Mouse (Mus musculus): ENCODE data around the gene Uncx.
"Not testable (repeated sequence)": the region's sequence is repeated elsewhere in the genome, so short reads cannot be mapped to it uniquely, and the experiment has no call there.

Uncx gene

DNA sequence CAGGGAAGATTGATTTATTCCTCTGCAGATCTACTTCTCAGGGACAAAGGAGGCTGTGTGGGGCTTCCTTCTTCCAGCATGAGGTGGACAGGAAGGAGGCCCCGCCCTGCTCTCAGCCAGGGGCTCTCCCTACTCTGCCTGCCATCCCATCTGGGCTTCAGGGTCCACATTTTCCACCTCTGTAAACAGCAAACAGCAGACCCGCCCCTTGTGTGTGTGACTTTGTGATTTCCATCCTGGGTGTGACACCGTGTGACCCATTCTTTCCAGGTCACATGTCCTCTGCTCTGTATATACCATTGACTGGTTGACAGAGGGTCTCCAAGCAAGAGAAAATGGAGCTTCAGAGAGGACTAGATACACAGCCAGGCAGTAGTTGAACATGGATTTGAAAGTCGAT, 22.2 kb downstream of the Uncx start:
- no peak for DNase-seq

DNA sequence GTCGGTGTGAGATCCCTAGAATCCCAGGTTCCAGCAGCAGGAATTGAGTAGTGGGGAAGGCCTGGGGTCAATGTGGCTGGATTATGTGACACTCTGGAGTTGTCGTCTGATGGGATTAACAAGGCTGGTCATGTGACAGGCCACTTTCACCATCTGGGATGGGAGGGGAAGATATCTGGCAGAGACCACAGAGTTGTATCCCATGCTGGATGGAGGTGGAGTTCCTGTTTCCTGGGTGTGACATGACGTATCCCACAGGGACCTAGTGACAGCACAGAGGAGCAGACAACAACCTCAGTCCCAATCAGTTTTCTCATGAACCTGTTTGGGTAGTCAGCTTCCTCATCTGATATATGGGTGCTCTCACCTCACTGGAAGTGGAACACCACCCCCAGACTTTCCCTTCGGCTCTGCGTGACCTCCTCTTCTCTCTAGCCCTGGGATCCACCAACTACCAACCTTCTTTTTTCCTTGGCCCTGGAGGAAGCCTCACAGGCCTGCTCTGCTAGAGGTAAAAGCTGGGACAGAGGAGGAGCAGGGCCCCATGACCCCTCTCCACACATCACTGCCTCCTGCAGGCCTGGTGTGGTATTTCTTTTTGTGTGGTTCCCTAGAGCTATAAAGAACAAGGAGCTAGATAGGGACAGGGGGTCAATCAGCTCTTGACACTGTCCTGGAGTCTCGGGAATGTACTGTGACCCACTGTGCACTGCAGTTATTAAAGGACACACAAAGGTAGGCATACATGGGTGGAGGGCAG, 23.5 kb downstream of the Uncx start:
- DNase-seq: peak; percentile 49

DNA sequence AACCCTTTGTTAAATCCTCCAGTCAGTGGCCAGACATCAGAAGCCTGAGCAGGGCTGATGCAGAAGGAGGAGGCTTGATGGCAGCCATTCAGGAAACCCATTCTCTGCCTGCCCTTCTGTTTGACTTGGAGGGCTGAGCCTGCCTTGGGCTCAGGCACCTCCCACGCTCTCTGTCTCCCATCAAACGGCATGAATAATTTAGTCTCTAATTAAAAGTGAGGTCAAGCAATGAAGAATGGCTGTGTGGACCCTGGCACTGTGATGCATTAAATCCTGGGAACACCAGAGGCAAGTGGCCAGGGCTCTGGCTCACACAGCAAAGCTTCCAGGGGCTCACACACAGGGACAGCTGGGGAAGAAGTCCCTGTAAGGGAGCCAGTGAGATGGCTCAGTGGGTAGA, 24.8 kb downstream of the Uncx start:
- DNase-seq: no peak

DNA sequence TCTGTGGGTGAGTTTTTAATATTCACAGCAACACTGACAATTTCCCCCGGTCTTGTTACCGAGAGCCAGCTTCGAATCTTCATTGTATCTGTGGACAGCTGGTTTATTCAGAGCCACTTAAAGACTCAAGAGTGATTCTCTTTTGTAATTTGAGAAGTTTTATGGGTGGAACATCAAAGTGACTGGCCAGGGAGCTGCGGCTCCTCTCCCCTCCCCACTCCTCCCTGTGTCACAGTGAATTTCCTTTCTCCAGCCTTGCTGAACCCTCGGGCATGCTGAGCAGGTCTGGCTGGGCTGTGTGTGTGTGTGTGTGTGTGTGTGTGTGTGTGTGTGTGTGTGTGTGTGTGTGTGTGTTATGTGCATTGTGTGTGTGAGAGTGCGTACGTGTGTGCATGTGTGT, 29.2 kb downstream of the Uncx start:
- no peak for DNase-seq

DNA sequence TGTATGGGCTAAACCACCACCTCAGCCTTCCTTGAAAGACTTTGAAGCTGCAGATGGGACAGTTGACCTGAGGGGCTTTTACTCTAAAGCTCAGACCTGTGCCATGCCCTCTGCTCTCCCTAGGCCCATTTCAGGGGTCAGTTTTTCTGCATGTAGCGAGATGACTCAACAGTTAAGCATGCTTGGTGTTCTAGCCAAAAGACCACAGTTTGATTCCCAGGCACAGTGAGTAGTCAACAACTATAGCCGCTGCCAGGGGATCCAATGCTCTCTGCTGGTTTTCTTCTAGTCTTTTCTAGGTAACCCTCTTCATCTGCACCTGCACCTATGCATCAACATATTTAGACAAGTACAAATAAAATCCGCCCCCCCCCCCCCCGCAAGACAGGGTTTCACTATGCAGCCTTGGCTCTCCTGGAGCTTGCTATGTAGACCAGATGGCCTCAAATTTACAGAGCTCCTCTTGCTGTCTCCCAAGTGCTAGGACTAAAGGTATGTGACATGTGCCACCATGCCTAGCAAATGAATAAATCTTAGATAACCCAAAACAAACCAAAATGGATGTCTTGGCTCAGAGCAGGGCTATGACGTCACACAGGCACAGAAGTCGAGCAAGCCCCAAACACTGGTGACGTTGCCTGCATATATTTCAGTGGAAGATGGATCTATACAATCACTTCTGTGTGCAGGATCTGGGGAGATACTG, 30.5 kb downstream of the Uncx start:
- DNase-seq: no peak

DNA sequence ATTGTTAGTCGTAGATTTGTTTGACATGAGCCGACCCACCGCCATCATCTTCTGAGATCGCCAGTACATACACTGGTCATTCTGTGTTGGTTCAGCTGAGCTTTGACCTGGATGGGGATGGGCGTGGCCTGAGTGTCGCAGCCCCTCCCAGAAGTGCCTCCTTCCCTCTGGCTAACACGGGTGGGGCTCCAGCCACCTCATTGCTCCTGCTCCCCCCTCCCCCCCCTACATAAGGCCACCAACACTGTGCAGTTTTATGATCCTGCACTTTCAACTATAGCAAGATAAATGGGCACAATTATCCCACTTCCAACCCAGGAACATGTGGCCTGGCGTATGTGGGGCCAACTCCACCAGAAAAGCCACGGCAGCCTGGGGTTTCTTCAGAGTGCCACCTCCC, 31.8 kb downstream of the Uncx start:
- no peak for DNase-seq

DNA sequence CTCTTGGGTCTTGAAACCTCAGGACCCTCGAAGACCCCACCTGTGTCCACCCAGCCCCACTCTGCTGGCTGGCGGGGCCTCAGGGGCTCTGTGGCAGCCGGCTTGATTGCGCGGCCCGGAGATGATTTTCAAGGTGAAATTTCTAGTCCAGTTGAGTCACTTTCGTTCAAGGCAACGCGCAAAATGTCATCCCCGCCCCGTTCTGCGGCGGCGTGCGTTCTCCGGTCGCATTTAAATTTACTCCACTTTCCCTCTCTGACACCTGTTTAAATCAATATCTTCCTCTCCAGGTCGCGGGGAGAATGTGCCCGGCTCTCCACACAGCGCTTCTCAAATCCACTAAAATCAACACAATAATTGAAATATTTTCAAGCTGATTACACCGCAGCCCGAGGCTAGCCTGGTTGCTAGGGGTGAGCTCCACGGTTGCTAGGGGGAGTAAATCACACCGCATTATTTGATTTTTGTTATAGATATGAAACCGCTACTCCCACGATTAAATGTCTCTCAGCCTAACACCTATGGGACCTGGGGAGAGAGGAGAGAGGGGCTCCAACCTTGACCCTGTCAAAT, 37.0 kb downstream of the Uncx start:
- DNase-seq: peak; percentile 40

DNA sequence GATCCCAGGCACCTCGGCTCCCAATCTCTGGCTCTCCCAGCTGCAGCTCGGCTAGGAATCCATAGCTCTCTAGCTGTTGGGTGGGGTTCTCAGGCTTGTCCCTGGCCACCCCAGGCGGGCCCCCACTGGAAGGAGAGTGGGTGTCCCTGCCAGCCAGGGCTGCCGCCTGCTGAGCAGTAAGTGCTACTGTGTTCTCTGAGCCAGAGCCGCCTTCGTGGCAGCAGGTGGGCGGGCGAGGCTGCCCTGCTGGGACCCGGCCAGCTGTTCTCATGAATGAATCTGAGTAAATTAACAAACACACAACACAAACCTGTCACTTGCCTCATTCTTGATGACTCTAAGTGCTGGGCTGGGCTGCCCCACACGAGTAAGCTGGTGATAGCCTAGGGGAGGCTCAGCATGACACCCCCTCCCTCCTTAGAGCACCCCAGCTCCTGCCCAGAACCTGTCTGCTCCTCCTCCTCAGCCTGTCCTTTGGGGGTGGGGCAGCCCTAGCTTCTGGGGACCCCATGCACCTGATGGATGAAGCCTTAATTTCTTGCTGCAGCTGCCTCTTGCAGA, 38.1 kb downstream of the Uncx start:
- DNase-seq: peak; percentile 60

DNA sequence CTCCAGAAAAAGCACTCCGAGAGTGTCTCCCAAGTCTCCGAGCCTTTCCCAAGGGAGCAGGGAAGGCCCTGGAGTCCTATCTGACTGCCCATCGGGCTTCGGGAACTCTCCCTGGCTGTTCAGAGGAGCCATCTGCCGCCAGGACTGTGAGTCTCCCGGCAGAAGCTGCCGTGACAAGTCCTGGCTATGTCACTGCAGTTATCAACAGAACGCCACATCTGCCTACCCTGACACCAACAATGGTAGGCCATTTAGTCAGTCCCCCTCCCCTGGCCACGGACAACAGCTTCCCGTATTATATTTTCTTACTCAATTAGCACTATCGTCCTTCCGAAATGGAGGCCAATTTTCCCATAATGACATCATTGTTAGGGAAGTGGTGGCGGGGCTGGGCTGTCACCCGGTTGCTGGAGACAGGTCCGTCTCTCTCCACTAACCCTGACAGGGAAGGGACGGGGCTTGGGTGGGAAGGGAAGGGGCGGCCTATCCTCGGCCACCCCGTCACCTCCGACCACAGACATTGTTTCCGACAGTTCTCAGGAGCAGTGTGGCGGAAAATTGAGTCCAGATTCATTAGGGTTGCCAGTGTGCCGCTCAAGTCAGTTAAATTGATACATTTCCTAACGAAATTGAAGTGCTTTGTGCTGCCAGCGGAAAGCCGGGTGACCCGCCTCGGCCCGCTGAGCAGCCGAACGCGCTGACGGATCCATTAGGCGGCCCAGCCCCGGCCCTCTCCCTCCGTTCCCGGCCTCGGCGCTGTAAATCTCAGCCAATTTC, 41.9 kb downstream of the Uncx start:
- DNase-seq: peak; percentile 93

DNA sequence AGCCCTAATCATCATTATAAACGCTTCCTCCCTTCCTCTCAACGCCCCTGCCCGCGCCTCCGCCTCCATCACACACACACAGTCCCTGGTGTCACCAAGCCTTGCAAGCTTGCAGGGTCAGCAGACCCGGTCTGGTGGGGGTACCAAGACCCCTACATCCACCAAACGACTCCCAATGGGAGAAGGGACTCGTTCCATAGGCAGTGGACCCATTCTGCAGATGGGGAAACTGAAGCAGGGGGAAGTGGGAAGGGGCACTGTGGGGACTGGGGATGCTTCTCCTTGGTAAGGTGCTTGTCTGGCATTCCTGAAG, 42.4 kb downstream of the Uncx start:
- no peak for DNase-seq

DNA sequence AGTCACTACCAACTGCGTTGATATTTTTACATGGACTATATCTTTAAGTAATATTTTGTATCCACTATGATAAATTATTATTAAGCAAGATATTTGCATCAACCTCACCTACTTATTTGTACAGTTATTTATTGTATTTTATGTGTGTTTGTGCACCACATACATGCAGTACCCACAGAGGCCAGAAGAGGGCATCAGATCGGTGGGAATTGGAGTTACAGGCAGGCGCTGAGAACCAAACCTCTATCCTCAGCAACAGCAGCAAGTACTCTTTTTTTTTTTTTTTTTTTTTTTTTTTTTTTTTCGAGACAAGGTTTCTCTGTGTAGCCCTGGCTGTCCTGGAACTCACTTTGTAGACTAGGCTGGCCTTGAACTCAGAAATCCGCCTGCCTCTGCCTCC, 44.2 kb downstream of the Uncx start:
- DNase-seq: not testable (repeated sequence)

DNA sequence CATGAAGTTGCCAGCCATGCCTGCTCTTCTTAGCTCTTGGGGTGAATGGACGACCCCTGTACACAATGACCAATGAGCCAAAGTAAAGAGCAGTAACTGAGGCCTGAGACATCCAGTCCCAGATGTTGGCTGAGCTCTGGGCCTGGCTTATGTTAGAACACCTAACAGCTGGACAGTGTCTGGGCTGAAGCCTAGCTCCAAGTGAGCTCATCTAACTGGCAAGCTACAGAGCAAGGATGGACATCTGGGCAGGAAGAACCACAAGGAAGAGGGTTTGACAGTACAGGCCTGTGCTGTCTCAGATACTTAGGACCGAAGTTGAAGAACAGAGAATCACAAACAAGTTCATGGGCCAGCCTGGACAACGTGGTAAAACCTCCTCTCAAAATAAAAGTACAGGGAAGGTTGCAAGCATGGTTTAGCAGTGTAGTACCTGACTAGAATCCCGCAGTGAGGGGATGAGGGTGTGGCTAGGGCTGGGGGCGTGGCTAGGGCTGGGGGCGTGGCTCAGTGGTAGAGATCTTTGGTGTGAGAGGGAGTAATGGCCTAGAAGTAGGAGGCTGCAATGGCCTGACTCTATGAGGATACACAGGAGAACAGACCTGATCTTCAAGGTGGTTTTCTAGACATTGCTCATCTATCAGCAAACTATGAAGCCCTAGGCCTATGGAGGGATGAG, 47.5 kb downstream of the Uncx start:
- DNase-seq: not testable (repeated sequence)

DNA sequence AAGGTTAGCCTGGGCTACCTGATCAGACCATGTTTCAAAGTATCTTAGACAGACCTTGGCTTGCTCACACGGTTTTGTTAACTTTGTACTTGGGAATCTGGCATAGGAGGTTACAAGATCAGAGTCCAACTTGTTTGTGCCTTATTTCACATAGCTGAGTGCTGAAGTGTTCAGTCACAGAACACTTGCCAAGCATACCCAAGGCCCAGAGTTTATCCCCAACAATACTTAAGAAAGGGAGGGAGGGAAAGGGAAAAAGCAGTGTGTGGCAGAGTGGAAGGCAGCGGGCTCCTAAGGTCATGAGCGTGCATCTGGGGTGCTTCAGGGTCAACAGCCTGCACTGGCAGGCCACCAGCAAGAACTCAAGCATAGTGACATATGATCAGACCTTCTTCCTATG, 48.7 kb downstream of the Uncx start:
- no peak for DNase-seq

DNA sequence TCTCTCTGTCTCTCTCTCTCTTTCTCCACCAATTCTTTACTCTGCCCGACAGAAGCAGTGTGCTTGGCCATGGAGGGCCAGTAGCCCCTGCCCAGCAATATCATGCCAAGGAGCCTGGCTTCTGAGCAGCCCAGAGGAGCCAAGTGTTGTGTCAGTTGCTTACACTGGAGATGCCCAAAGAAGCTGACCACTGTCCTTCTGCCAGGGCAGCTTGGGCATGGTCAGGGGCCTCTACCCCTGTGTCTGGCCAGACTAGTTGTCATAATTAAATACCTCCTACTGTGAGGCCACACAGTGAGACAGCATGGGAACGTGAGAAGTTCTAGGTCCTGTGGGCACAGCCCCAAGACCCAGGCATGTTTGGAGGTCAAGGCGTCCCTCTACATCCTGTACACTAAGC, 49.6 kb downstream of the Uncx start:
- no peak for DNase-seq

DNA sequence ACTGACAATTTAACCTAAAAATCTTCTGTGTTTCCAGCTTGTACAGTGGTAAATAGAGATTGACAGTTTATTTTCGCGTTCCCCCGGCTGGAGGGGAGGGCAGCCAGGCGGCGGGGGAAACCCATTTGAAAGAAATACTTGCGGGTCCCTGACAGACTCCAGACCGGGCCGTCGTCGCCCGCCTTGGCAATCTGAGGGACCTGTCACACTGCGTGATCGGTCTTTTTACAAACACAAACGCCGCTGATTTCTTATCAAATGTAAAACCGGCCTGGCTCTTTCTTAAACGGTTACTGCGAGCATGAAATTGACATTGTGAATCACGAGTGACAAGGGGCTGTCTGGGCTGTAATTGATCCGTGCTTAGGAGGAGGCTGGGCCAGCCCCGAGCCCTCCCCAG, 50.5 kb downstream of the Uncx start:
- DNase-seq: no peak

DNA sequence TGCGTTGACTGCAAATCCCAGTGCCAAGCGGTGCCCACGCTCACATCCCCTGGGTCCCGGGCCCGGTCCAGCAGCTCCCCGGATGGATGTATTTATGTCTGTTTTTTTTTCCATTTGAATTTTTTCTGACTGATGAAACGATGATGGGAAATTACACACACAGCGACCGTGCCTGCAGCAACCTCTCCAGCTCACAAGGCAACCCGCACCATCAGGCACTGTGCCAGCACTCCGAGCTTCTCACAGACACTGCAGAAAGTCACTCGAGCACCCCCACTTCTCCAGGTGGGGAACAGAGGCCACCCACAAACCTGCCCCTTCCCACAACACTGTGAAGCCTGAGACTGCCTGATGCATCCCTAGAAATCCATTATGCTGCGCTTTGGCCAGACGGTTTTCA, 51.7 kb downstream of the Uncx start:
- no peak for DNase-seq
